Mouse (Mus musculus) lung, postnatal 0 days (tissue): ENCODE results near the gene Hist1h2ao. TPM values are rescaled to one million over a fixed set of nuclear protein-coding genes. Genes with fewer than 3 reads are reported as not detected.
"Not testable (repeated sequence)": the region's sequence is repeated elsewhere in the genome, so short reads cannot be mapped to it uniquely, and the experiment has no call there.

Source experiments
- ATAC-seq: fragments of 200-750 bp; cut with Nextera tagmentation; 2 replicates; pipeline ENCODE4 v1.8.0; 2017; ENCODE audit warnings: moderate library complexity
- DNase-seq: peaks from one replicate; pipeline ENCODE4 v3.0.0-alpha.2; 2016; ENCODE audit warnings: low spot score
- H3K27ac ChIP-seq: fragments of 300-500 bp; sonication (generic); 2 replicates; pipeline ENCODE4 v1.5.1; 2014; ENCODE audit warnings: antibody characterized with exemption, mild to moderate bottlenecking, low read length, mixed read lengths
- H3K27me3 ChIP-seq: fragments of 300-500 bp; sonication (generic); replicated peaks from 2 replicates; pipeline ENCODE4 v1.6.1; 2014; ENCODE audit warnings: low read length, mixed read lengths; ENCODE audit not compliant: insufficient read depth
- H3K36me3 ChIP-seq: fragments of 300-500 bp; sonication (generic); 2 replicates; pipeline ENCODE4 v1.6.1; 2014; ENCODE audit warnings: low read length, mixed read lengths; ENCODE audit not compliant: insufficient read depth
- H3K4me1 ChIP-seq: fragments of 300-500 bp; sonication (generic); 2 replicates; pipeline ENCODE4 v1.6.1; 2014; ENCODE audit warnings: antibody characterized with exemption, low read depth, low read length, mixed read lengths; ENCODE audit not compliant: insufficient read depth
- H3K4me2 ChIP-seq: fragments of 300-500 bp; sonication (generic); replicated peaks from 2 replicates; pipeline ENCODE4 v1.6.1; 2014; ENCODE audit warnings: low read depth, mild to moderate bottlenecking, low read length, moderate library complexity, mixed read lengths
- H3K4me3 ChIP-seq: fragments of 300-500 bp; sonication (generic); 2 replicates; pipeline ENCODE4 v1.5.1; 2014; ENCODE audit warnings: low read depth, low read length
- H3K9ac ChIP-seq: fragments of 300-500 bp; sonication (generic); replicated peaks from 2 replicates; pipeline ENCODE4 v1.6.1; 2014; ENCODE audit warnings: low read depth, mild to moderate bottlenecking
- H3K9me3 ChIP-seq: fragments of 300-500 bp; sonication (generic); 2 replicates; pipeline ENCODE4 v1.6.1; 2016; ENCODE audit warnings: low read length, mixed read lengths
- CTCF ChIP-seq: IDR thresholded peaks from 2 replicates; pipeline ENCODE4 v1.5.1; 2016; ENCODE audit warnings: antibody characterized with exemption, mild to moderate bottlenecking
- EP300 ChIP-seq: IDR thresholded peaks from 2 replicates; pipeline ENCODE4 v1.6.1; 2016; ENCODE audit warnings: antibody characterized with exemption, mild to moderate bottlenecking, control low read depth
- WGBS: fragments of 180-500 bp; shearing (Covaris S2); extraction: QIAGEN DNeasy Blood & Tissue Kit; methylation state at CpG from one replicate; pipeline ENCODE4 v1.1.7; 2014; 5-methylcytosine and 5-hydroxymethylcytosine counted together
- polyA plus RNA-seq: library from polyadenylated mRNA; unstranded; fragments of >200 nt; fragmentation: Nextera tagmentation; extraction: Ambion mirVana; gene quantifications from 2 replicates; pipeline ENCODE4 v1.2.1, GENCODE M21; 2015

Gene Hist1h2ao
- not detected in 2 replicates for polyA plus RNA-seq

DNA sequence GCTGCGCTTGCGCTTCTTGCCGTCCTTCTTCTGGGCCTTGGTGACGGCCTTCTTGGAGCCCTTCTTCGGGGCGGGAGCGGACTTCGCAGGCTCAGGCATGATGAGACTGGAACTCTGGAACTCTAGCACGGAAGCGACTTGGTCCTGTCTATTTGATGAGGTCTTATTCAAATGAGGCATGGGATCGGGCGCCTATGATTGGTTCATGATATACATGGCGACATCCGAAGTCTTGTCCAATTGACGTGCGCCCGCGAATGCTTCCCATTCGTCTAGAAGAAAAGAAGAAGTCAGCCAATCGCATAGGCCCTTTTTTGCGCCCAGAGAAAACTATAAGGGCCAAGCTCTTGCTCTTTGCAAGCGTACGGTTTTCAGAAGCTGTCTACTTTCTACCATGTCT, at the start of gene Hist1h2ao, which contains the start of gene Hist1h2bq:
Hist1h2ao (plus strand) TSS at position 393 of the 400 bp plus-strand sequence.
Hist1h2bq (minus strand) TSS at position 125 of the 400 bp plus-strand sequence.
- not testable (repeated sequence) for H3K4me2 ChIP-seq, DNase-seq, H3K9me3 ChIP-seq, H3K36me3 ChIP-seq, H3K27ac ChIP-seq, H3K27me3 ChIP-seq, H3K4me1 ChIP-seq, H3K9ac ChIP-seq, H3K4me3 ChIP-seq
- no CpG with 5 or more reads among the region's 23 CpGs for WGBS
- ATAC-seq: peak; percentile 96

DNA sequence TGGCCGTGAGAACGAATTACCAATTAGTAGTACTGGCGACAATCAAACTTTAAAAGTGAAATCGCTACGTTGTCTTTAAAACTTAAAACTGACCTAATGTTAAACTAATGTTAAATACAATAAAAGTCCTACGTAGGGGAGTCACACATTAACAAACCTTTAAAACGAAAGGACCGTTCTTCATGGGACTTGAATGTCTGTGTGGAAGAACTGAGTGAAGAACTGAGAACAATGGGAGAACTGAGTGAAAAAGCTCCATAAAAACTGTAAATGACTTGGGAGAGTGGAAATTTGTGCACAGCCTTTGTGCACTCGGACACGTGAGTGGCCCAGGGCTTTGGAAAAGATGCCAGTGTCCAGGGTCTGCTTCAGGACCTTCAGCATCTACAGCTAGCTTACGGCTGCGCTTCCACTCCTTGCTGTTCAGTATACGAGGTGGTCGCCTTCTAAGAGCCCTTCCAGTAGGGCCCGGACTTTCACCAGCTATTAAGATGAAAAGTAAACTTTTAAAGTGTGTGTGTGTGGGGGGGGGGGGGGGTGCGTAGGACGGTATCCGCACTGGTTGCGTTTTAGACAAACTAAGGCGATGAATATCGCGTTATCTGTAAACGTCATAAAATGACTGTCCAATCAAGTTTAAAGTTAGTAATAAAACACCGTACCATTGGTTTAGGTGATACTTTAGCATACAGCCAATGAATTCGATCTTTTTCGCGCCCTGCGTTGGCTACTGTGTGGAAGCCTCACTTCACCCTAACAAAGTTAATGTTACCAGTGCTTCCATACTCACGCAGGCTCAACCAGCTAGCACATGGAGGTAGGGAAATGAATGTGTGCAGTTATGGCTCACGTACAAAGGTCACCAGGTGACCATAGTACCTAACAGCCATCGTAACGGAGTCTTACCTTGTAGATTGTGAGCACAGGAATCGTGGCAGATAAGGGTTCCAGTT, 31.2 kb upstream of the Hist1h2ao start:
- DNase-seq: peak; percentile 98
- WGBS: 2% methylated on average over 33 of the region's 33 CpGs

DNA sequence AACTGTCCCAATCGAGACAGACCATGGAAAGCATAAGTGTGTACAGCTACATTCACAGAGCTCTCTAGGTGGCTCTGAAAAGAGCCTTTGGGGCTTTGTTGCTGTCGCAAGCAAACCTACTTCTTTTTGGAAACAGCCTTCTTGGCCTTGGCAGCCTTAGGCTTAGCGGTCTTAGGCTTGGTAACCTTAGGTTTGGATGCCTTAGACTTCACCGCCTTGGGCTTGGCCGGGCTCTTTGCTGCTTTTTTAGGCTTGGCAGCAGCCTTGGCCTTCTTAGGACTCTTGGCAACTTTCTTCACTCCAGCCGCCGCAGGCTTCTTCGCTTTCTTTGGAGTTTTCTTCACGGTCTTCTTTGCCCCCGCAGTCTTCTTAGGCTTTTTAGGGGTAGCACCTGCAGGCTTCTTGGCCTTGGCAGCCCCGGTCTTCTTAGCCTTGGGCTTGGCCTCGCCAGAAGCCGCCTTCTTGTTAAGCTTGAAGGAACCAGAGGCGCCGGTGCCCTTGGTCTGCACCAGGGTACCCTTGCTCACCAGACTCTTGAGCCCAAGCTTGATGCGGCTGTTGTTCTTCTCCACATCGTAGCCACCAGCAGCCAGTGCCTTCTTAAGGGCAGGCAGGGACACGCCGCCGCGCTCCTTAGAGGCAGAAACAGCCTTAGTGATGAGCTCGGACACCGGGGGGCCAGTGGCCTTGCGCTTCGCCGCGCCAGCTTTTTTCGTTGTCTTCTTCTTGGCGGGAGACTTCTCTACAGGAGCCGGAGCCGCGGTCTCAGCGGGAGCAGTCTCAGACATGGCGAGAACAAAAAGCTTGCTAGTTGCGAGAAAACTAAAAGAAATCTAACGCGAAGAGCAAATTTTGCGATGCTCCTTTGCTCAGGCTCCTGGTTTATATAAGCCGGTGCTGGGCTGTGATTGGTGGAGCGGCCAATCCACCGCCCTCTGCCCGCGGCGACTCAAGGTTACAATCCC, 30.2 kb upstream of the Hist1h2ao start, which contains the start of gene Hist1h1b:
Hist1h1b (minus strand) TSS at position 859 of the 965 bp plus-strand sequence.
- Histone ChIP-seq H3K9ac (peak within 1 kb of the TSS; percentile 63), H3K4me2 (peak within 1 kb of the TSS; percentile 95), H3K9me3 (no peaks in the 10 kb centered on the region), H3K36me3 (no peaks in the 10 kb centered on the region), H3K4me1 (peaks cover 10% of the 10 kb centered on the region; the same call in 1 of the 2 replicates), H3K27me3 (no peaks in the 10 kb centered on the region), H3K27ac (peak within 1 kb of the TSS; percentile 86), H3K4me3 (peak within 1 kb of the TSS; percentile 52)
- ATAC-seq (peak; percentile 34), DNase-seq (peak; percentile 72)
- TF ChIP-seq EP300: no peak
- TF ChIP-seq CTCF: no peak
- whole genome bisulfite sequencing: under 1% methylated on average over 44 of the region's 44 CpGs

More for the DNA sequence above, 31.2 kb upstream of the Hist1h2ao start:
- peak; percentile 56 for TF ChIP-seq EP300
- no peak for TF ChIP-seq CTCF
- H3K9me3 ChIP-seq: no peaks in the 10 kb centered on the region
- ATAC-seq: peak; percentile 90
- peaks cover 10% of the 10 kb centered on the region; the same call in 1 of the 2 replicates for H3K4me1 ChIP-seq
- no peaks in the 10 kb centered on the region for H3K36me3 ChIP-seq
- peak overlapping the region; percentile 95 for H3K4me2 ChIP-seq
- peak overlapping the region; percentile 63 for H3K9ac ChIP-seq
- peak overlapping the region; percentile 52 for H3K4me3 ChIP-seq
- no peaks in the 10 kb centered on the region for H3K27me3 ChIP-seq
- H3K27ac ChIP-seq: peak overlapping the region; percentile 86

DNA sequence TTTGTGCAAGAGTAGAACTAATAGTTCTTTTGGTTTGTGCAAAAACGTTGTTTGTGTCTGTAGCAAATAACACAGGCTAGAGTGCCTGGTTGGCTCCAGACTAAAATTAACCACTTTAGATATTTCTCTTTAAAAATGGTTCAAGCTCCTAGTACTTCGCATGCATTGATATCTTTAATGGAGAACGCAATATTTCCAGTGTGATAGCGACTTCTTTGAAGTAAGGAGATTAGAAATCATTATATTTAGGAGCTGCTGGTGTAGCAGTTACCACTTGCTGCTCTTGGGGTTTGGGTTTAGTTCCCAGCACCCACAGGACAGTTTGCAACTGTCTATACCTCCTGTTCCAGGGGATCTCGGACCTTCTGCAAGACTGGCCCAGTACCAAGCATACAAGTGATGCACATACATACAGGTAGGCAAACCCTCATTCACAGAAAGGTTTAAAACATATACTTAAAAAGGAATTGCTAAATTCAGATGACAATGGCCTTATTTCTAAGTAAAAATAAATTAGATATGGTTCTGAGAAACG, 29.2 kb upstream of the Hist1h2ao start:
- Histone ChIP-seq H3K9ac (peak overlapping the region; percentile 63; the same call in 1 of the 2 replicates), H3K36me3 (no peaks in the 10 kb centered on the region), H3K27ac (no peak overlapping the region), H3K27me3 (no peaks in the 10 kb centered on the region), H3K4me1 (peaks cover 10% of the 10 kb centered on the region; the same call in 1 of the 2 replicates), H3K9me3 (no peaks in the 10 kb centered on the region), H3K4me2 (peak overlapping the region; percentile 95), H3K4me3 (peak overlapping the region; percentile 52; the same call in 1 of the 2 replicates)
- ATAC-seq (no peak), DNase-seq (no peak)
- TF ChIP-seq CTCF: no peak
- TF ChIP-seq EP300: no peak
- 32% methylated on average over 6 of the region's 6 CpGs for WGBS

DNA sequence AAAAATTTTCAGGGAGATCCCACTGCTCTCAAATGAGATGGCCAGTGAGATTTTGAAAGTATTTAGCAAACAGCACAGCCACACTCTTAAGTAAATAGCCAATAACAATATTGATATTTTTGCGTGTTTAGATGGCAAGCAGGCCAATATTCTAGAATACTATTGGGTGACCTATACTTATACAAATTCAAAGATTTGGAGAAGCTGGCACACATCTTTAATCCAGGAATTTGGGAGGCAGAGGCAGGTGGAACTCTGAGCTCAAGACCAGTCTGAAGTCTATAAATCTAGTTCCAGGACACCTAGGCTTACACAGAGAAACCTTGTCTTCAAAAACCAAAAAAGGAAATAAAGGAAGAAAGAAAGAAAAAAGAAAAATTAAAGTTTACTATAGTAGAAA, 28.6 kb upstream of the Hist1h2ao start:
- Histone ChIP-seq H3K4me2 (no peak overlapping the region), H3K4me3 (no peak overlapping the region), H3K9me3 (no peaks in the 10 kb centered on the region), H3K9ac (no peak overlapping the region), H3K27ac (no peak overlapping the region), H3K4me1 (peaks cover 10% of the 10 kb centered on the region; the same call in 1 of the 2 replicates), H3K27me3 (no peaks in the 10 kb centered on the region), H3K36me3 (no peaks in the 10 kb centered on the region)
- DNase-seq: no peak
- no peak for ATAC-seq
- no peak for TF ChIP-seq CTCF
- TF ChIP-seq EP300: no peak
- 90% methylated on average over 1 of the region's 1 CpGs for WGBS

DNA sequence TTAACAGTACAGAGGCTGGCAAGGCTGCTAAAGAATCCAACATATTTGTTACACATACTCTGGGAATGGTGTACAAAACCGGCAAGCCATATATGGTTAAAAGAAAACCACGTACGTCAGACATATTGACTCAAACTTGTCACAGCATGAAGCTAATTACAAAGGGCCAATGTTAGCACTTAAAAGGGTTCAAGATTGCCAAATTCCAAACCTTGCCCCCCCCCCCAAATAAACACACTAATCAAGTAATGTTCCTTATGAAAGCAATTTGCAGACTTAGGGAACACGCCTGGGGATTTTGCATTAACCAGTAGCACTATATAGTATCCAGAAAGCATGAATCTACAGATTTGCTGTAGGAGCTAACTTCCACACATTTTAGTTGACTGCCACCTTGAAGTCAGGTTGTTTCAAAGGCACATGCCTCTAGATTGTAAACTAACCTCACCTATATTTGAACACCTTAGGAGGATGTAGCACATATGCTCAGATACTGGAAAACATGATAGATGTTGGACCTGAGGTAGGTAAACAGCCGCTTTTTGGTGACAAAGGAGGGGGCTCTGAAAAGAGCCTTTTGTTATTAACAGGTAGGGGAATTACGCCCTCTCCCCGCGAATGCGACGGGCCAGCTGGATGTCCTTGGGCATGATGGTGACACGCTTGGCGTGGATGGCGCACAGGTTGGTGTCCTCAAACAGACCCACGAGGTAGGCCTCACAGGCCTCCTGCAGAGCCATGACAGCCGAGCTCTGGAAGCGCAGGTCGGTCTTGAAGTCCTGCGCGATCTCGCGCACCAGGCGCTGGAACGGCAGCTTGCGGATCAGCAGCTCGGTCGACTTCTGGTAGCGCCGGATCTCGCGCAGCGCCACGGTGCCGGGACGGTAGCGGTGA, 27.7 kb upstream of the Hist1h2ao start:
- Histone ChIP-seq H3K27ac (peak overlapping the region; percentile 70), H3K4me3 (peak overlapping the region; percentile 34), H3K4me2 (peak overlapping the region; percentile 56), H3K9ac (0 out of 2 replicates have a peak overlapping the region, but pooled peaks have one; percentile 16)
- not testable (repeated sequence) for H3K27me3 ChIP-seq, H3K4me1 ChIP-seq, H3K9me3 ChIP-seq, ATAC-seq, H3K36me3 ChIP-seq
- WGBS: 2% methylated on average over 11 of the region's 35 CpGs
- DNase-seq: peak; percentile 76
